Mouse (Mus musculus) megakaryocyte, embryonic 14.5 days (primary cell): ENCODE measurements around the gene Flcn.

ENCODE experiments used
- FLI1 ChIP-seq: IDR thresholded peaks from 2 replicates; pipeline ENCODE4 v1.6.1; 2012; ENCODE audit warnings: low read length, inconsistent platforms, mixed read lengths
- GATA1 ChIP-seq: IDR thresholded peaks from 3 replicates; pipeline ENCODE4 v1.6.1; 2012; ENCODE audit warnings: mixed read lengths, low read length, inconsistent platforms, borderline replicate concordance

- no peak for TF ChIP-seq FLI1
- peak; percentile 96; the same call in 2 of the 3 replicates for TF ChIP-seq GATA1
These were observed 39.1 kb downstream of the Flcn start for GRCm38 (mm10) chr11:59770753-59771152.
